Comparison of ENCODE assay signal across 9 mouse cellular contexts in the genomic region with DNA sequence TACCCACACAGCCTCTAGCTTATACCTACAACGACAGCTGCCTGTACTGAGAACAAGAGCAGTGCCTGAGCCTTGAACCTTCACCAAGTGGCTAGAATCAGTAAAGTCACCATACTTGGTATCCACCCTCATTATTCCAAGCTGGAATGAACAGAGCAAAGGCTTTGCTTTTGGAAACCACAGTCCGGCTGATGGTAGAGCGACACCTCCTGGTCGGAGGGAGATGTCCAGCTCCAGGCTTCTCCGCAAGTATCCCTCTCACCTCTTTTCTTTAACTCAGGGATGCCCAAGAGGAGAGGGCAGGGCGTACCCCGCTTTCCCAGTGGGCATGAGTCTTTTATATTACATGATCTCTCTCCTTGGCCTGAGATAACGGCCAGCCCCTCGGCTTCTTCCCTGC. TPM values are rescaled to one million over a fixed set of nuclear protein-coding genes. Genes with fewer than 3 reads are reported as not detected.
A peak's percentile ranks its signal among the peaks of the same experiment; 100 is the strongest.
DNase-seq lines count a peak whose midpoint lies in the region; ATAC-seq lines count a peak whose summit lies in the region.
"Had no signal": no experiment of that assay in that cellular context is flagged by ENCODE, and none has a peak within 500 bp of the region (broad histone marks: within the 10 kb centered on the region; RNA-seq: fewer than 3 reads in every experiment).

No protein-coding gene starts in this region.

- no peaks in the 10 kb centered on the region for H3K9me3 ChIP-seq in heart, embryonic 10.5 days

- DNase-seq in heart, postnatal 14 days = peak; percentile 51 to 66
- DNase-seq in heart, embryonic 10.5 days (ENCODE audit: low spot score) = no peak
- DNase-seq in urinary bladder, postnatal 14 days (ENCODE audit: low spot score) = peak; percentile 44
- DNase-seq in urinary bladder, adult 2 months (ENCODE audit: low spot score) = no peak
- DNase-seq in forelimb bud, embryonic 11.5 days (ENCODE audit: low read depth, low spot score) = peak; percentile 55
- no peak for DNase-seq in ovary, postnatal 10 days (ENCODE audit: low spot score)
- no peak for DNase-seq in yolk sac, embryonic 10.5 days (ENCODE audit: low spot score)

- WGBS in heart, embryonic 10.5 days = 43% methylated on average over 9 of the region's 9 CpGs

- no peak overlapping the region for H3K27ac ChIP-seq in heart, embryonic 10.5 days
- H3K27ac ChIP-seq: macrophage had no signal

- 0 out of 2 replicates have a peak, but pooled peaks cover 2% of the 10 kb centered on the region for H3K36me3 ChIP-seq in heart, embryonic 10.5 days

- H3K4me3 ChIP-seq in heart, embryonic 10.5 days = no peak overlapping the region

- H3K27me3 ChIP-seq in heart, embryonic 10.5 days (ENCODE audit: insufficient read depth, poor library complexity, severe bottlenecking) = peaks cover 14% of the 10 kb centered on the region; the same call in 1 of the 2 replicates

- intact Hi-C loops in heart, postnatal 14 days (cut with DNase I) = loop anchor here (1.0 to 5.0 kb wide), 3 partner anchors 25 to 131 kb away; no protein-coding TSS in a partner anchor

- ATAC-seq in frontal cortex, adult (ENCODE audit: low TSS enrichment) = no peak

- peaks cover 28% of the 10 kb centered on the region for H3K4me1 ChIP-seq in heart, embryonic 10.5 days

RNA-seq across cellular contexts. Expression of gene Srarp, which starts 6.1 kb away (rescaled TPM):
- total RNA-seq in heart, postnatal 14 days (2021) = under 1 TPM; 0.34 to 0.43 TPM
- polyA plus RNA-seq in heart, embryonic 10.5 days (2016; fragmentation: Nextera tagmentation; extraction: Ambion mirVana) = not detected in 2 replicates
- 0.81 and 0.85 TPM in 2 replicates for polyA plus RNA-seq in urinary bladder, adult 2 months (2012; rRNA removed)
- polyA plus RNA-seq: macrophage had no signal

RNA-seq across cellular contexts. Expression of gene Hspb7, which starts 9.3 kb away (rescaled TPM):
- 100 to 1,000 TPM; 760 to 902 TPM for total RNA-seq in heart, postnatal 14 days (2021)
- polyA plus RNA-seq in heart, embryonic 10.5 days (2016; fragmentation: Nextera tagmentation; extraction: Ambion mirVana) = 61.5 and 132 TPM in 2 replicates
- polyA plus RNA-seq in urinary bladder, adult 2 months (2012; rRNA removed) = 30.6 and 48.4 TPM in 2 replicates
- polyA plus RNA-seq: macrophage had no signal

RNA-seq across cellular contexts. Expression of gene Clcnkb, which starts 14.0 kb away (rescaled TPM):
- total RNA-seq in heart, postnatal 14 days (2021) = 1 to 10 TPM in 1 of 2 experiments, under 1 TPM in 1; 0.83 to 1.5 TPM
- 0.93 and 1.3 TPM in 2 replicates for polyA plus RNA-seq in heart, embryonic 10.5 days (2016; fragmentation: Nextera tagmentation; extraction: Ambion mirVana)
- polyA plus RNA-seq in urinary bladder, adult 2 months (2012; rRNA removed) = 0.30 TPM in 1 of 2 replicates, not detected in the other
- polyA plus RNA-seq: macrophage had no signal

RNA-seq across cellular contexts. Expression of gene Zbtb17, which starts 14.6 kb away (rescaled TPM):
- total RNA-seq in heart, postnatal 14 days (2021) = 10 to 100 TPM; 20.8 to 21.2 TPM
- 31.5 and 33.7 TPM in 2 replicates for polyA plus RNA-seq in heart, embryonic 10.5 days (2016; fragmentation: Nextera tagmentation; extraction: Ambion mirVana)
- 23.4 and 26.3 TPM in 2 replicates for polyA plus RNA-seq in urinary bladder, adult 2 months (2012; rRNA removed)

RNA-seq across cellular contexts. Expression of gene Clcnka, which starts 31.3 kb away (rescaled TPM):
- total RNA-seq in heart, postnatal 14 days (2021) = not detected
- polyA plus RNA-seq in heart, embryonic 10.5 days (2016; fragmentation: Nextera tagmentation; extraction: Ambion mirVana) = 0.11 and 0.44 TPM in 2 replicates
- polyA plus RNA-seq in urinary bladder, adult 2 months (2012; rRNA removed) = not detected in 2 replicates
- polyA plus RNA-seq: macrophage had no signal

Comparison
In these comparisons a context has a peak if more than half of its experiments do, and no peak if none do; other contexts are left out.
1. DNase-seq: peak in heart, postnatal 14 days (2 of 2), urinary bladder, postnatal 14 days (single experiment) and forelimb bud, embryonic 11.5 days (single experiment); none in heart, embryonic 10.5 days (single experiment), urinary bladder, adult 2 months (single experiment), ovary, postnatal 10 days (single experiment) and yolk sac, embryonic 10.5 days (single experiment).